Mouse (Mus musculus) liver, embryonic 14.5 days (tissue): ENCODE data around the gene Cspg5.

ENCODE experiments used
- CTCF ChIP-seq: IDR thresholded peaks from 2 replicates; pipeline ENCODE4 v1.5.1; 2016; ENCODE audit warnings: antibody characterized with exemption, low read depth, control low read depth
- EP300 ChIP-seq: IDR thresholded peaks from 2 replicates; pipeline ENCODE4 v1.6.1; 2016; ENCODE audit warnings: antibody characterized with exemption, low read depth

DNA sequence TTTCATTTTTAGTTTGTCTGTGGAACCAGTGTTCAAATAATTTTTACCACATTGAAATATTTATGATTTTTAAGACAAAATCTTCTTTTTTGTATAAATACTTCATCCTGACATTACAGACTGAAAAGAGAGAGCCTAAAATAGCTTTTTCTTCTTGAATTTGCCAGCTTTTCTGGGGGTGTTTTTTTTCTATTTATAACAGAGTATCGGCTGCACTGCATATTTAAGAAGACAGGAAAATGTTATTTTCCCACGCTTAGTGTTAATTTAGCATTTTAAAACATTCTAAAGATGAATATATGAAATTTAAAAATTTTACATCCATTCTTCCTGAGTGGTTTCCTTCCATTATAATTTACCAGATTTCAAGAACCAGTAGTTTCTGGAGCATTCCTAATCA lies 37.1 kb upstream of the Cspg5 start:
- TF ChIP-seq CTCF (no peak), EP300 (no peak)
